Mouse (Mus musculus) embryonic stem cell, embryonic (primary cell): ENCODE data around the gene 4930562C15Rik.

Experiments
- CTCF ChIA-PET, 4 experiments: fragments of 300-600 bp in 2 of 4; fragments of 350-600 bp in 2 of 4; sonication (Branson Sonifier 250); formaldehyde crosslinking; loops; one replicate each; lab custom pipeline; 2022; ENCODE audit warnings: inconsistent platforms in 2 of 4; lab: Charles Lee
- POLR2A ChIA-PET, 4 experiments: fragments of 300-600 bp in 2 of 4; fragments of 350-600 bp in 2 of 4; sonication (Branson Sonifier 250); formaldehyde crosslinking; loops; one replicate each; lab custom pipeline; 2022; ENCODE audit warnings: antibody characterized with exemption in 4 of 4, inconsistent platforms in 1 of 4; lab: Charles Lee

Gene 4930562C15Rik

DNA sequence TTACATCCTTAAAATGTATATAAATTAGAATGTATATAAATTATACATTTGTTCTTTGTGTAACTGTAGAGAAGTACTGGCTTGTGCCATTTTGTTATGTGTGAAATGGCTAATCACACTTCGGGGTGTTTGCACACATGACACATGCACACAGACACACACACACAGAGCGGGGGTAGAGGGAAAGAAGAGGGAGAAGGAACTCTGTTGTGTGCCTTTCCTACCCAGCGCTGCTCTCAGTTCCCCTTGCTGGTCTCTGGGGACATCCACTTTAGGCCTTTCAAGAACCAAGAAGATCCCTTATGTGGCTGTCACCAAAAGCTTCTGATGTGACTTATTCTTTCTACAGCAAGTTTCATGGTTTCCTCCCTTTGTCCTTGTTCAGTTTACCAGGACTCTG is 11.8 kb downstream of the 4930562C15Rik start:
- CTCF ChIA-PET = interaction anchor here in 1 of 4 experiments (0.5 kb wide), 1 partner anchor 13 kb away, joined by 3 read pairs; no protein-coding TSS in a partner anchor
- POLR2A ChIA-PET = interaction anchor here in 1 of 4 experiments (0.6 to 1.2 kb wide), 2 partner anchors 62 to 122 kb away, joined by 3 read pairs; no protein-coding TSS in a partner anchor

DNA sequence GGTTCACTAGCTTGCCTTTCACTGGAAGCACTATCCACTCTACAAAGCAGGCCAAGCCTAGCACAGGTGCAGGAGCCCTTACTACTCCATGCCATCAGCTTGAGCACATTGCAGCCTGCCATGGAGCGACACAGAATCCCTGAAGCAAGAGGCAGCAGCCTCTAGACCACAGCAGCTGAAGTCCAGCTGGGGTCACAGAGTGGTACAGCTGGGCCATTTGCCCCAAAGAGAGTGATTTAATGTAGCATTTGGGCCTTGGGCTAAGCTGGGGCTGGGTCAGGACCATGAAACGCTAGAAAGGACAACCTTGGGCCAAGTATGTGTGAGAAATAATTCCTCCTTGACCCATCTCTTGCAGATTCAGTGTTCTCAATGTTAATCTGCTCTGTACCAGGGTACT is 12.9 kb downstream of the 4930562C15Rik start:
- CTCF ChIA-PET = interaction anchor here in 1 of 4 experiments (1.4 kb wide), 1 partner anchor 66 kb away, joined by 3 read pairs; no protein-coding TSS in a partner anchor
- POLR2A ChIA-PET = interaction anchor here (0.5 to 2.4 kb wide), 8 partner anchors 8 to 390 kb away, joined by 3 to 15 read pairs (median 4); partner anchors contain the start of gene Ubald1 (in 1 of the 4)

DNA sequence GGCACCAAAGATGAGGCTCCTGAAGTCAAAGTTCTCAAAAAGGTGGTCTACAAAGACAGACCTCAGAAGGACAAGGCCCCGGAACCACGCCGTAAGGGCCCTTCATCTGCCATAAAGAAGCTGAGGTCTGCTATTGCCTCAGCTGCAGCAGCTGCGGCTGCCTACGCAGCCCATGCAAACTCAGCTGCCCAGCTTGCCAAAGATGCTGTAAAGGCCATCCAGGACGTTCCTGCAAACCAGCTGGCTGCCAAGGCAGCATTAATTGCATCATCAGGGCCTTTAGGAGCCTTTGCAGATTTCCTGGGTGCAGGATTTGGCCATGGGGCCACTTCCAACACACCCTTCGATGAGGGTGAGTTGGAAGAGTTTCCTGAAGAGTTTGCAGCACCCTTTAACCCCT is 15.1 kb downstream of the 4930562C15Rik start:
- CTCF ChIA-PET = interaction anchor here in 1 of 4 experiments (1.5 kb wide), 1 partner anchor 12 kb away, joined by 4 read pairs; no protein-coding TSS in a partner anchor
- POLR2A ChIA-PET = interaction anchor here in 3 of 4 experiments (0.5 to 2.3 kb wide), 6 partner anchors 12 to 35 kb away, joined by 3 to 15 read pairs (median 8); partner anchors contain the start of gene Ubald1 (in 2 of the 3)

DNA sequence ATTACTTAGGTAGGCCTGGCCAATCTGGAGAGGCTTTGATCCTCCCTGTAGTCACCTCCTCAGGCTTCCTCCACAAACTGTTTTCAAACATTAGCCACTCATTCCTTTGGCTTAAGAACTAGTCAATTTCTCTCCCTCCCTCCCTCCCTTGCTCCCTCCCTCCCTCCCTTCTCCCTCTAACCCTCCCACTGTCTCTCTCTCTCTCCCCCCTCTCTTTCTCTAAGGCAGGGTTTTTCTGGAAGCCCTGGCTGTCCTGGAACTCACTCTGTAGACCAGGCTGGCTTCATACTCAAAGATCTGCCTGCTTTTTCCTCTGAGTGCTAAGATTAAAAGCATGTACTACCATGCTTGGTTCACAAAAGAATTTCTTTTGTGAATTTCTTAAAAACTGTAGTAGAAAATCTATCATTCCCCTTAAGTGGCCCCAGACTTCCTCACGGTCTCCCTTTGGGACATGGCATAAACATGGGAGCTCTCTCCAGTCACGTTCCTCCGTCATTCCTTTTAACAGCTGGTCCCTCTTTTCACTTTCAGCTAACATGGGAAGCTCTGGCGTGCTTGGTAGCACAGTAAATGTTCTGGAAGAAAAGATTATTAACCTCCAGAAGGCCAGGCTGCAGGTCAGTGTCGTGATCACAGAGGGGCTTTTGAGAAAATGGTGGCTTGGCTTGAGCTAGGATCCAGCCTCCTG is 15.9 kb downstream of the 4930562C15Rik start:
- POLR2A ChIA-PET = interaction anchor here in 2 of 4 experiments (0.9 to 2.2 kb wide), 5 partner anchors 12 to 29 kb away, joined by 3 to 15 read pairs (median 6); partner anchors contain the start of gene Ubald1 (in 2 of the 2)
- CTCF ChIA-PET = interaction anchor here in 1 of 4 experiments (1.5 to 2.3 kb wide), 2 partner anchors 12 kb away, joined by 4 to 9 read pairs; no protein-coding TSS in a partner anchor

DNA sequence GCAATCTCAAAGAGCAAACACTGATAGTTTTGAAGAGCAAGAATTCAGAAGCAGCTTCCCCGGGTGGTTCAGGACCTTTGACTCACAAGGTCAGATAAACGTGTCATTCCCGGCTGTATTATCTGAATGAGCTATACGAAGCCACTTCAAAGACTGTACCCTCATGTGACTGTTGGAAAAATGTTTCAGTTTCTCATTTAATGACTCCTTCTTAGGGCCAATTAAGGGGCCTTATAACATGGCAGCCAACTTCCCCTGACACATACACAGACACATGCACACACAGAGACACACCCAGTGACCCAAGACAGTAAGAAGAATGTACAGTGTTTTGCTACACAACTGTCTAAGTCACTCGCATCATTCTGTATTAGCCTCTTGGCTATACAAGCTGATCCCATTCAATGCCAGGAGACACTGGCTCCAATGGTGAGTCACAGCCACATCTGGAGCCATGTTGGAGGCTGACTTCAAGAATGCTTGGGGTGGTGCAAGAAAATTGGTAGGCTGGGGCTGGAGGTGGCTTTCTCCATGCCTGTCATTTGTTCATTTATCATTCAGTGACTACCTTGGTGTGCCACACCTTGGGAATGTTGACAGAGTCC is 19.9 kb downstream of the 4930562C15Rik start:
- CTCF ChIA-PET = interaction anchor here in 2 of 4 experiments (0.6 to 1.5 kb wide), 4 partner anchors 8 to 188 kb away, joined by 3 to 7 read pairs (median 4); no protein-coding TSS in a partner anchor

DNA sequence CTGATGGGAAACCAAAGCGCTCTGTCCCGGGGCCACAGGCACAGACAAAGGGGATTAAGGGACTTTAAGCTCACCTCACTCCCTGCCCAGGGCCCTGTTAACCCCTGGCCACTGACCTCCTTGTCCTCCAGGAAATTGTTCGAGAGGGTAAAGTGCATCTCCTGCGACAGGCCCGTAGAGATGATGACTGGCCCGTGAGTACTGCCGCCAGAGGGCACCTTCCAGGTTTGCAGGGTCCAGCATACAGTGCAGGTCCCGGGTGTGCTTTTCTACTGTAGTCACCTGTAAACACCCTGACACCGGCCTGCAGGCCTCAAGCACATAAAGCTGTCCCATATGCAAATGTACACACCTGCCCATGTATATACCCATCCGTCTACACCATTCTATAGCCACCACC is 26.2 kb downstream of the 4930562C15Rik start:
- POLR2A ChIA-PET = interaction anchor here in 2 of 4 experiments (5.7 to 18.5 kb wide), 3 partner anchors 15 to 22 kb away, joined by 32 to 406 read pairs (median 191); partner anchors contain the start of genes Mgrn1 (in 2 of the 2) and Ubald1 (in 2 of the 2)
- CTCF ChIA-PET = interaction anchor here in 2 of 4 experiments (1.0 to 1.6 kb wide), 2 partner anchors 26 to 98 kb away, joined by 4 read pairs; partner anchors contain the start of gene 4930562C15Rik (in 1 of the 2)

More for the DNA sequence above, 19.9 kb downstream of the 4930562C15Rik start:
- POLR2A ChIA-PET = interaction anchor here in 3 of 4 experiments (0.6 to 1.6 kb wide), 9 partner anchors 8 to 63 kb away, joined by 3 to 11 read pairs (median 3); partner anchors contain the start of gene Ubald1 (in 1 of the 3)

DNA sequence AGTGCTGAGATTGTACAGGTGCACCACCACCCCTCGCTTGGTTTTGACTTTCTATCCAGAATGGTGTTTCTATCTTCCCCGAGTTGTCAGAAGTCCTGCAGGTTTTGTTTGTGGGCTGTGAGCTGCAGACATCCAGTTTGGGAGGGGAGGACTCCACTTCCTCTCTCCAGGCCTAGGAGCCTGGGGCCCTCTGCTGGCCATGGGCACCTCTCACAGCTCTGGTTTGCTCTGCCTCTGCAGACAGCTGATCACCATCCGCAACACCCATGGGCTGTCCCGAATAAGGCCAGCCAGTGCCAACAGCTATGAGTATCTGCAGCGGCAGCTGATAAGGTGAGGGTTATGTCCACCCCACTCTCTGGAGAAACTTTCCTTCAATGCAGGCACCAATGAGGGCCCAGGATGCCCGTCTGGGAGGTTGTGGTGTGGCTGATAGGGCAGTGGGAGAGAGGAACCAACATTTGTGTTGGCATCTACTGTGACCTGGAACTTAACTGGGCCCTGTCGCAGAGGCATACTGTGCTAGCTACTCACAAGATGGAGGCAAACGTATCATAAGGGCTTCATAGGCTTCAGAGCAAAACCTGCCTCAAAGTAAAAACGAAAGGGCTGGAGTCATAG is 27.8 kb downstream of the 4930562C15Rik start:
- POLR2A ChIA-PET = interaction anchor here in 3 of 4 experiments (0.6 to 18.5 kb wide), 26 partner anchors 8 to 292 kb away, joined by 3 to 406 read pairs (median 4); partner anchors contain the start of genes Ubald1 (in 3 of the 3), Hmox2 (in 2 of the 3), Mgrn1 (in 2 of the 3) and Coro7 (in 1 of the 3)
- CTCF ChIA-PET = interaction anchor here (0.5 to 2.5 kb wide), 33 partner anchors 8 to 558 kb away, joined by 3 to 15 read pairs (median 4); partner anchors contain the start of genes 4930562C15Rik (in 1 of the 4) and Hmox2 (in 1 of the 4)

DNA sequence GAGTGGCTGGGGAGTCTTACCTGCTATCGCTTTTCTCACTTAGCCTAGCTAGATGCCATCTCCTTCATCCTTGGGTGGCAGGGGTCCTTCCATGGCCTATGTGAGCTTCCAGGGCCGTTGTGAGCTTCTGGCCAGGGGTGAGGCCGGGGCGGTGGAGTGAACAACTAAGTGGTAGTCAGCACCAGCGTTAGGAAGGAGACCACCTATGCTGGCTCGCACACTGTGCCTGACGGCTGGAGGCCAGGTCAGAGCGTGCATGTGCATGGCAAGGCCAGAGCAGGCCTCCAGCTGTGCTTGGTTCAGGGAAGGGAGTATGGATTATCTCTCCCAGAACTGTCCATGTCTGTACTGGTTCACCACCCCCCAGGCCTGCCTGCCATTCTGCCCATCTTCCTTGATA is 28.5 kb downstream of the 4930562C15Rik start:
- ChIA-PET POLR2A (interaction anchor here (0.7 to 18.5 kb wide), 14 partner anchors 8 to 182 kb away, joined by 3 to 406 read pairs (median 3); partner anchors contain the start of genes Ubald1 (in 3 of the 4), Mgrn1 (in 2 of the 4) and Hmox2 (in 1 of the 4)), CTCF (interaction anchor here in 1 of 4 experiments (1.0 to 2.5 kb wide), 7 partner anchors 9 to 559 kb away, joined by 3 to 15 read pairs (median 4); no protein-coding TSS in a partner anchor)

DNA sequence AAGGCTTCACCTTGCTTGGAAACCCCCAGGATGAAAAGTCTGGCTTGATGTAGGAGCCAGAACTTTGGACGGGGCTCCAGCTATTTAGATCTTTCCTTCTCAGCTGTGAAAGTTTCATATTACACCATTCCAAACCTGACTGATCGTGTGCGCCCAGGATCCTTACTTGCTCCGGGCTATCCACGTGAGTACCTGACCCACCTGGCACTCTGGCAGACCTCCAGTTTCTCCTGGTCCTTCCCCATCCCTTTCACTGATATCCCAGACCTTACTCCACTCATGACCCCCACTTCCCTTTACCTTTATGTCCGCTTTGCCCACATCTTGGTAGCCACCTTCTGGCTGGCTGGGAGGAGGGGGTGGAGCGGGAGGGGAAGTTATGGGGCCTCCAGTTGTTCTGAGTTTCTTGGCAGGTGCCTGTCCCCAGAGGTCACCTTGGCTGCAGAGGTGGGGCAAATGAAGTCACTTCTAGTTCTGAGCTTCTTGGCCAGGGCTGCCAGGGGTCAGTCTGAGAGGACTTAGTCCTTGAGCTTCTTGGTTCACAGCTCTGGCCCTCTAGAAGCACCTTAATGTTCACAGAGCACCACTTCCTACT is 31.0 kb downstream of the 4930562C15Rik start:
- ChIA-PET CTCF (interaction anchor here in 2 of 4 experiments (0.6 to 0.9 kb wide), 3 partner anchors 21 to 72 kb away, joined by 3 to 11 read pairs (median 3); partner anchors contain the start of gene Nudt16l1 (in 1 of the 2)), POLR2A (interaction anchor here in 3 of 4 experiments (0.5 to 18.5 kb wide), 16 partner anchors 10 to 418 kb away, joined by 3 to 406 read pairs (median 3); partner anchors contain the start of genes Ubald1 (in 3 of the 3), Mgrn1 (in 2 of the 3), Cdip1 (in 1 of the 3) and Srl (in 1 of the 3))

DNA sequence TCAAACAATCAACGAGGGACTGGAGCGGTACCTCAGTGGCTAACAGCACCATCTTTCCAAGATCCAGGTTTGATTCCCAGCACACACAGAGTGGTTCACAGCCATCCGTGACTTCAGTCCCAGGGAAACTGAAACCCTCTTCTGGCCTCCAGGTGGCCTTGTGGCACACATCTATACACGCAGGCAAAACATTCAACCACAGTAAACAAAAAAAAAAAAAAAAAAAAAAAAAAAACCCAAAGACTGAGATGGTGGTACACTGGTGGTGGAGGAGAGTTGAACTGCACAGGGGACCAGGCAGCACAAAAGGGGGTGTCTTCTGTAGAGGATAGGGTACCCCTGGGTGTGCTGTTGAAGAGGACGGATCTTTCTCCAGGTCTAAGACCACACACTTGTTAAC is 35.3 kb downstream of the 4930562C15Rik start:
- ChIA-PET POLR2A (interaction anchor here (0.7 to 18.5 kb wide), 12 partner anchors 8 to 329 kb away, joined by 3 to 406 read pairs (median 5); partner anchors contain the start of genes Ubald1 (in 3 of the 4), Mgrn1 (in 2 of the 4), Nudt16l1 (in 1 of the 4) and Srl (in 1 of the 4)), CTCF (interaction anchor here in 1 of 4 experiments (1.4 kb wide), 1 partner anchor 43 kb away, joined by 5 read pairs; no protein-coding TSS in a partner anchor)

DNA sequence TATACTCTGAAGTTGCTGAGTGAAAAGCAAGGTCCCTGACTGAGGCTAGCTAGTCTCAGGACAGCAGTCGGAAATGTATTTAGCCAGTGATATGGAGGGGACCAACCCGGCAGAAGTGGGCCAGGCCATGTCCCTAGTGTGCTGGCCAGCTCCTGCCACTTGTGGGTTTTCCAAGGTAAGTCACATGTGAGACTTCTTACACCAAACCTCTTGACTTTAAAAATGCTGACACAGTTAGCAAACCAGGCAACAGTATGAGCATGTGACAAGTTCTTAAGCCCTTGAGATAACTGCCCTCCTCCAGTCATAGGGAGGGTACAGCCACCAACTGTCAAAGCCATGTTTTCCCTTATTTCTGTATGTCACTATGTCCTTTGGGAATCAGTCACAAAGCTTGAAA is 36.7 kb downstream of the 4930562C15Rik start:
- CTCF ChIA-PET = interaction anchor here in 3 of 4 experiments (0.6 to 1.4 kb wide), 3 partner anchors 9 to 280 kb away, joined by 3 to 5 read pairs (median 3); no protein-coding TSS in a partner anchor
- POLR2A ChIA-PET = interaction anchor here (0.6 to 18.5 kb wide), 17 partner anchors 8 to 330 kb away, joined by 3 to 406 read pairs (median 3); partner anchors contain the start of genes Ubald1 (in 3 of the 4), Mgrn1 (in 2 of the 4), Rogdi (in 1 of the 4) and Srl (in 1 of the 4)

DNA sequence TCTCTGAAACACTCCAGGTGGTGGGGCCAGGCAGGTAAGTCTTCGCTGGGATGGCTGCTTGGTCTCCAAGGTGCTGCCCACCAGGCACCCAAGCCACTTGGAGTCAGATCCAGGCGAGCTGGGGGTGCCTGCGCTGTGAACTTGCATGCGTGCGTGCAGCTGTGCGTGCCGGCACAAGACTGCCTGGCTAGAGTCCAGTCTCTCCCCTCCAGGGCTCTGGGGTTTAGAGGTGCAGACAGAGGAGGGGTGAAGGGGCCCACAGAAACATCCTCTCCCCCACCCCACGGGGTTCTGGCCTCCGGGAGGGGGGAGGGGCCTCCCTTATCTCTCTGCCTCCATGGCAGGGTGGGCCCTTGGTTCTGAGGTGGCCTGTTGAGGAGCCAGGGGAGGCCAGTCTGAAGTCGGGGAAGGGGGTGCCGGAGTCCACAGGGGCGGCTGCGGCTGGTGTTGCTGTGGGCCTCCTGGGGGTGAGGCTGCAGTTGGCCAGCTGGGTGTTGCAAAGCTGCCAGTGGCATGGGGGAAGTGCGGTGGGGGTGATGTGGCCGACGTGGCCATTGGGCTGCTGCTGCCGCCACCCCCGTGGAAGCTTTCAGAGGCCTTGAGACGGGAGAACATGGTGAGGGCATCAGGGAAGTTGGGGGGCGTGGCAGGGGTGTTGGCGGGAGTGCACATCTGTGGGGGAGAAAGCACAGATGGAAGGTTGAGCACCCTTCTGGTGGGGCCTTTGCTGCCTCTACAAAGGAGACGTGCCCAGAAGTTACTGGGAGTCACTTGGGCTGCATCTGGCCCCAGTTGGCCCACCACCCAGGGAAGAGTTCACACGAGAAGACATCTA is 40.2 kb downstream of the 4930562C15Rik start:
- ChIA-PET POLR2A (interaction anchor here in 3 of 4 experiments (0.6 to 23.1 kb wide), 17 partner anchors 6 to 316 kb away, joined by 3 to 406 read pairs (median 3); partner anchors contain the start of genes Mgrn1 (in 2 of the 3), Tfap4 (in 1 of the 3), Ubald1 (in 1 of the 3) and Ubn1 (in 1 of the 3)), CTCF (interaction anchor here in 2 of 4 experiments (0.6 to 3.1 kb wide), 2 partner anchors 38 to 62 kb away, joined by 3 to 7 read pairs; no protein-coding TSS in a partner anchor)

DNA sequence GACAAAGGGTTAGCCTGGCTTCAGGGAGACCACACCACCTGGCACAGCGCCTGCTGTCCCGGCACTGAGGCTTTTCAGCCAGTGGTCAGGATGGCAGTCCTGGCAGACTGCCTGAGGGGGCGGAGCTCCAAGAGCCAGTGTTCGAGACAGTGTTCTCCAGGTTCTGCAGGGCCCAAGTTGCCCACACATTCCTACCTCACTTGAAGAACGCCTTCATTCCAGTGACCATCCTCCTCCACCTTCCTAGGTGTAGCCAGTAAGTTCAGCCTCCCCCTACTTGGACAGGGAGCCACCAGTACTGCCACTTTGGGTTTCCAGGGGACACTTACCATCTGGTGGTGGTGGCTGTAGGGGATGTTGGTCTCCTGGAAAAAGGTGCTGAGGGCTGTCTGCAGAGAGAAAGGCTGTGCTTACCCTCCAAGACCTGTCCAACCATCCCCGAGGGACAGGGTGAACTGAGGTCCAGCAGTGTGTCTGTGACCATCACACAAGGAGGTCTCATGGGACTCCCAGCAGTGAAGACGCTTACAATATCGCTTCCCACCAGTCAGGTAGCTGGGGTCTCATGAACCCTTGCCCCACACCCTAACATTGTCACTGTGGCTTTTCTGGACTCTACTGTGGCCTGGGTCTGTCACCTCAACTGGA is 40.9 kb downstream of the 4930562C15Rik start:
- ChIA-PET POLR2A (interaction anchor here in 3 of 4 experiments (0.6 to 23.1 kb wide), 17 partner anchors 7 to 317 kb away, joined by 3 to 406 read pairs (median 4); partner anchors contain the start of genes Mgrn1 (in 2 of the 3), Tfap4 (in 1 of the 3), Ubald1 (in 1 of the 3) and Ubn1 (in 1 of the 3)), CTCF (interaction anchor here in 1 of 4 experiments (3.1 kb wide), 1 partner anchor 37 kb away, joined by 7 read pairs; no protein-coding TSS in a partner anchor)

DNA sequence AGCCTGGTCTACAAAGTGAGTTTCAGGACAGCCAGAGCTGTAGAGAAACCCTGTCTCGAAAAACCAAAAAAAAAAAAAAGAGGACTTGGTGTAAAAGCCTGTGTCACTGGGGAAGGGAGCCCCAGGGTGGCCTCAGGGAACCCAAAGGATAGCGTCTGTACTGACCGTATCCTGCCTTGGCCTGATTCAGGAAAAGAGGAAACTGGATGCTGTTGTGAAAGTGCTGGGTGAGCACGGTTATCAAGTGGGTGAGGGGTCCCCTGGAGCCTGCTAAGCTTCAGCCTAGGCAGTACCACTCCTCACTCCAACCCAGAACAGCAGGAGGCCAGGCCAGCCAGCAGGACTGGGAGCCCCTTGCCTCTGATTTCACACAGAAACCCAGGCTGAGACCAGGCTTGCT is 42.0 kb downstream of the 4930562C15Rik start:
- ChIA-PET POLR2A (interaction anchor here (0.6 to 23.1 kb wide), 28 partner anchors 7 to 874 kb away, joined by 3 to 406 read pairs (median 4); partner anchors contain the start of genes Coro7 (in 2 of the 4), Mgrn1 (in 1 of the 4), Nagpa (in 1 of the 4) and Nudt16l1 (in 1 of the 4)), CTCF (interaction anchor here in 2 of 4 experiments (0.6 to 1.7 kb wide), 4 partner anchors 14 to 169 kb away, joined by 3 to 5 read pairs (median 4); no protein-coding TSS in a partner anchor)
